Mouse (Mus musculus) gastrocnemius, adult 2 months (tissue): ENCODE data around the gene Lrrc71. TPM values are rescaled to one million over a fixed set of nuclear protein-coding genes. Genes with fewer than 3 reads are reported as not detected.

Experiments used
- DNase-seq: peaks from one replicate; pipeline ENCODE4 v3.0.0; 2022
- H3K27ac ChIP-seq: fragments of 200-600 bp; 2 replicates; pipeline ENCODE4 v1.8.1; 2022; ENCODE audit warnings: mild to moderate bottlenecking
- H3K4me3 ChIP-seq: fragments of 200-600 bp; 2 replicates; pipeline ENCODE4 v1.8.1; 2022; ENCODE audit warnings: mild to moderate bottlenecking, moderate library complexity
- CTCF ChIP-seq: fragments of 200-600 bp; IDR thresholded peaks from 2 replicates; pipeline ENCODE4 v1.8.1; 2022; ENCODE audit warnings: antibody characterized with exemption, mild to moderate bottlenecking, moderate library complexity
- intact Hi-C: fragments of 180-260 bp; cut with DNase I; formaldehyde crosslinking; loops from one replicate; pipeline ENCODE4 v1.15.1; 2025
- total RNA-seq, 2 experiments: library from RNA; stranded (reverse); gene quantifications; 2 replicates each; pipeline ENCODE4 v1.2.3; 2021

The Lrrc71 gene
- total RNA-seq, 2 experiments from 2014 or later = 0.06 to 0.28 TPM

DNA sequence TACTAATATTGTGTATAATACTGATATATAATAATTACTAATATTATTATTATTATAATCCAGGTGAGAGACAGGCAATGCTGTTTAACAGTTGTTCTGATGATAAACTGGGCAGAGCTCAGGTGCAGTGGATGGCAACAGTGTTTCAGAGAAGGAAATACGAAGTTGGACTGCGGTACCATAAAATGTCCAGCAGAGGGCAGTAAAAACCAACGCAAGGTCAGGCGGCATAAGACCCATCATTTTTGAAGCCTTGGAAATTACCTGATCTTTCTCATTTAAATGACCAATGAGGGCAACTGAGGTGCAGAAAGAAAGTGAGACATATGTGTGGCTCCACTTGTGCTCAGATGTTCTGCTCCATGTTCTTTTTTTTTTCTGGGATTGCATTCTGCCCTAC, 21.9 kb upstream of the Lrrc71 start:
- no peak overlapping the region for H3K4me3 ChIP-seq
- intact Hi-C loops = loop anchor here (1.0 kb wide), 1 partner anchor 46 kb away; no protein-coding TSS in a partner anchor
- peak; percentile 89 for TF ChIP-seq CTCF
- no peak overlapping the region for H3K27ac ChIP-seq
- DNase-seq = peak; percentile 41

DNA sequence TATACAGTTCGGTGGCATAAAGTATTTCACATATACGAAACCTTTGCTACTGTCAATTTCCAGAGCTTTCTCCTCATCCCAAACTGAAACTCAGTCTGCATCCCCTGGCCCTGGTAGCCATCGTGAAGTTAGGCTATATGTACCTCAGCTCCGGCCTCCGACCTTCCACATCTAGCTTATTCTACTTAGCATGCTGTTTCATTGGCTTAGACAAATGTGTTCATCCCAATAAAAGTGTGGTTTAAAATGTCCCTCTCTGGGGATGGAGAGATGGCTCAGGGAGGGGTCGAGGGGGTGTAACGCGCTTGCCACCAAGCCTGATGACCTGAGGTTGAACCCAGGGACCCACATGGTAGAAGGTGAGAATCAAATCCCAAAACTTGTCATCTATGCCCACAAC, 21.1 kb upstream of the Lrrc71 start:
- intact Hi-C loops = loop anchor here (1.0 kb wide), 1 partner anchor 13 kb away; no protein-coding TSS in a partner anchor
- Histone ChIP-seq H3K27ac (no peak overlapping the region; the same call in 1 of the 2 replicates), H3K4me3 (peak overlapping the region; percentile 74)
- no peak for DNase-seq
- no peak for TF ChIP-seq CTCF

DNA sequence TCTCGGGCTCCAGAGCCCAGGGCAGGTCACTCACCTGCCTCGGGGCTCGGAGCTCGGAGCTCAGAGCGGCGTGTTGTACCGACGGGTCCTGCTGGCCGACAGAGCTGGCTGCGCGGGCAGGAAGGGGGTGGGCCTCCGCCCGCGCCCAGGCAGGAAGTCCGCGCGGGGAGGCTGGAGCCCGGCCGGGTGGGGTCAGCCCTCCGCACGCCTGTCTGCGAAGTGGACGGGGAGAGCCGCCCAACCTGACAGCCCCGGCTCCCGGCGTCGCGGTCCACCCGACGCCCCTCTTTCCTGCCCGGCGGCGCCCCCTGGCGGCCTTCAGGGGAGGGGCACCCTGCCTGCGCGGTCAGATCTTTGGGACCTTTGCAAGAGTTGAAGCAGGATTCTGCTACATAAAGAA, 20.4 kb upstream of the Lrrc71 start:
- DNase-seq = peak; percentile 88
- peak; percentile 100; the same call in 1 of the 2 replicates for TF ChIP-seq CTCF
- peak overlapping the region; percentile 74 for H3K4me3 ChIP-seq
- H3K27ac ChIP-seq = peak overlapping the region; percentile 81
- intact Hi-C loops = loop anchor here (1.0 kb wide), 1 partner anchor 13 kb away; no protein-coding TSS in a partner anchor

DNA sequence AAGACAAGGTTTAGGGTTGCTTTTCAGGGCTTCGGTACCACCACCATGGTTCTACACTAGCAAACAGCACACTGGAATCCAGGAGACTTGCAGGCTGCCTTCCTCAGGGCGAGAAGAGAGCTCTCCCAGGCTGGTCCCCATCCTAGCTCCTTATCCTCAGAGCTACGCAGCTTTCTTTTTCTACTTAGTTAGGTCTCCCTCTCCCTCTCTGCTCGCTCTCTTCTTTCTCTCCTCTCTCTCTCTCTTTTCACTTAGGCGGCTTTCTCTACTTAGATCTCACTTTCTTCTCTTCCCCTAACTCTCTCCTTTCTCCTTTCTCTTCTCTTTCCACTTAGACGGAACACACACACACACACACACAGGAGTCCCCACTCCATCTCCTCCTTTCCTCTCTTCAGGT, 20.0 kb upstream of the Lrrc71 start:
- TF ChIP-seq CTCF = no peak
- intact Hi-C loops = no loop called here
- no peak for DNase-seq
- H3K4me3 ChIP-seq = peak overlapping the region; percentile 74
- peak overlapping the region; percentile 81 for H3K27ac ChIP-seq

DNA sequence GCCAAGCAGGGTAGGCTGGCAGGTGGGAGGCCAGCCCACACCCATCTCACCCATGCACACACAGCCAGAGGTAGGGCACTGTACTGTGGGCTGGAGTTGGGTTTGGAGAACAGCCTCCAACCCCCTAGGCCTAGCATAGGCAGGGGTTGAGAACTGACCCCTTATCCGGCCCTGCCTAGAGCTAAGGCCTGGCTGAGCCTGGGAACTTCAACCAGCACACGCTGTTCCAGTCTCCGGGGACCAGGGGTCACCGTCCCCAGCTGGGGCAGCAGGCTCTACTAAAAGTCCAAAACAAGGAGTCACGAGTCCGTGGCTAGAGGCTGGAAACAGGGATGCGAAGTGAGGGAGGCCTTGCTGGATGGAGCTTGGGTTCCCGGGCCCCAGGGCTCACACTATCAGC, 19.3 kb upstream of the Lrrc71 start:
- Histone ChIP-seq H3K4me3 (peak overlapping the region; percentile 74), H3K27ac (peak overlapping the region; percentile 81)
- peak; percentile 53 for DNase-seq
- intact Hi-C loops = no loop called here
- no peak for TF ChIP-seq CTCF

DNA sequence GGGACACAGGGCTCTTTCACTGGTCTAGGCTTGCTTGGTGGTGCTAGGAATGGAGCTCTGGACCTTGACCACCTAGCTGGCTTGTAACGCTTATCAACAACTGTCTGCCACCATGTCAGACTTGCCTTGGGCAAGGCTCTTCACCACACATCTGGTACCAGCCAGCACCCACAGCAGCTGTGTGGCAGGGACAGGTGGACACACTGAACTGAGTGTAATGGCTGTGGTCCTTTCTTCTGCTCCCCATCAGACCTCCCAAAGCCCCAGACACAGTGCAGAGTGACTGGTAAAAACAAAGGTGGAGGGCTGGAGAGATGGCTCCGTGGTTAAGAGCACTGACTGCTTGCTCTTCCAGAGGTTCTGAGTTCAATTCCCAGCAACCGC, 17.9 kb upstream of the Lrrc71 start:
- TF ChIP-seq CTCF = no peak
- intact Hi-C loops = no loop called here
- no peak for DNase-seq

DNA sequence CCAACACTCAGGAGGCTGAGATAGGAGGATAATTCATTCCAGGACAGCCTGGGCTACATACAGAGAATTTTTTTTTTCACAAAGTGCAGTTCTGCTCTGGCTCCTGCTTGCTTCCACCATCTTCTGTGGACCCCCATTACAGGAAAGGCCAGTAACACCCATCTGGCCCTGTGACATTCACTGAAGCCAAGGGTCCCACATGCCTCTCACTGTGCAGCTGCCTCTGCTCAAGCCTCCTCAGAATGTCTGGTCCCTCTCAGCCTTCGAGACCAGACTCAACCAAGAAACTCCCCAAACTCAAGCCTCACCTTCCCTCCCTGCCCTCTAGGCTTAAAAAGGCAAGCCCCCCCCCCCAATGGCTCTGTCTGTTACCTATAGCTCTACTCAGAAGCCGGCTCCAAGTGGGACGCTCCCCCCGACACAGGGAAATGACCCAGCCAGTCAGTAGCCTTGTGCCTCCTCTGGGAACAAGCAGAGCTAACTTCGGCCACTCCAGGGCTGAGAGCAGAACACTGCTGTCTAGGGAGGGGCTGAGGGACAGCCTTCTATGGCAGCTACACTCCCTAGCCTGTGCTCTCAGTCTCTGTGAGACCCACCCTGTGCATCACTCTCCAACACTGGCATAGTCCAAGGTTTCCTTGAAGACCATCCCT, 17.3 kb upstream of the Lrrc71 start:
- Histone ChIP-seq H3K4me3 (peak overlapping the region; percentile 74), H3K27ac (peak overlapping the region; percentile 81)
- no peak for DNase-seq
- intact Hi-C loops = no loop called here
- TF ChIP-seq CTCF = no peak

More for the DNA sequence above, 17.9 kb upstream of the Lrrc71 start:
- Histone ChIP-seq H3K4me3 (peak overlapping the region; percentile 74), H3K27ac (peak overlapping the region; percentile 81)

DNA sequence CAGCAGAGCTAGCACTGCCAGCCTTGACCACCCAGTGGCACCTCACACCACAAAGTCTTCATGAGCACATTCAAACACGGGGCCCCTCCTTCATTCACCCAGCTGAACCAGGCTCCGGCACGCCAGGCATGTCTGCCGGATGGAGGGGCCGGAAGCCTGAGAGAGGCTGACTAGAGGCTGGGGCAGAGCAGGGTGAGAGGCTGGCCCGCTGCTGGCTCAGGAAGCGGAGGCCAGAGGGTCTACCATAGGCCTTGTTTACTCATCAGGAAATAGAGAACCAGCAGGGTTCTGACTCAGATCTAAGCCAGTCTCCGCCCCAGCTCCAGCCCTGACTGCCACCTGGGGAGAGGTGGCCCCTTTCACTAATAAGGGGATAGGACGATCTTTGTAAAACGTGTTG, 16.7 kb upstream of the Lrrc71 start:
- peak overlapping the region; percentile 81 for H3K27ac ChIP-seq
- peak; percentile 55 for DNase-seq
- peak overlapping the region; percentile 74 for H3K4me3 ChIP-seq
- intact Hi-C loops = no loop called here
- no peak for TF ChIP-seq CTCF

DNA sequence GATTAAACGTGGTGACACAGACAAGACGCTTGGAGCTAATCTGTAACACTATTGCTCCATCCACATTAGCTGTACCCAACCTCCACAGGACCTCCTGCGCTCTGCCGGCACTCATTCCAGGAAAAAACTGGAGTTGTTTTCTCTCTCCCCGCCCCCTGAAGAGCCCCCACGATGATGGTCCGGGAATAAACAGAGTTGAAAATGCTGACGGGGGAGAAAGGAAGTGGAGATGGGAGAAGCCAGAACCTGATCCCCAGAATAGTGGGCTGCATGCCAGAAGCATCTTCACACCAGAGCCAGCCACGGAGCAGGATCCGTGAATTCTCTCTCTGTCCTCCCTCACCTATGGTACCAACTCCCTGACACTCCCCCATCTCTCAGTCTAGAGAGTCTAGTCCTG, 16.1 kb upstream of the Lrrc71 start:
- intact Hi-C loops = no loop called here
- peak overlapping the region; percentile 74 for H3K4me3 ChIP-seq

DNA sequence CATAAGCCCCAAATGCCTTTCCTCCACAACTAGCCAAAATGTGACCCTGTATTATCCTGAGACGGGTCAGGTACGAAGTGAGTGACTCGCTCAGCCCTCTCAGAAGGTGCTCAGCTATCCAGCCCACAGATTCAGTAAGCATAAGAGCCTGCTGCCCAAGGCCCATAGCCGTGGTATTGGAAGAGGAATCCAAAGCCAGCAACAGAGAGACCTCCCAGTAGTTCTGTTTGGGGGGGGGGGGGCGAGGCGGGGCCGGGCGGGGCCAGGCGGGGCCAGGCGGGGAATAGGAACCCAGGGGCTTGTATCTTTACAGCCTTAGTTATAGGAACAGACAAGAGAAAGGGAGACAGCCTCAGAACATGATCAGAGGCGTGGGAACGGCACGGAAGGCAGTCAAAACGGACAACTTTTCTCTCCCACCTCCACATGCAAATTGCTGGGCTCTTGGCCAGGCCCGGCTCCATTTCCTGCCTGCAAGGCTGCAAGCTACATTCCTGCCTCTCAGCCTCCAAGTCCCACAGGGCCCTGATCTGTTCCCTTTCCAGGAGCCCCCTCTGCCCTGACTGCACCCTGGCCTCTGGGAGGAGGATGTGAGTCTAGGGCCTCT, 15.4 kb upstream of the Lrrc71 start:
- intact Hi-C loops = no loop called here
- Histone ChIP-seq H3K27ac (peak overlapping the region; percentile 81), H3K4me3 (peak overlapping the region; percentile 74)
- TF ChIP-seq CTCF = 0 out of 2 replicates have a peak, but pooled peaks have one; percentile 6
- peak; percentile 78 for DNase-seq

More for the DNA sequence above, 16.1 kb upstream of the Lrrc71 start:
- DNase-seq = no peak
- TF ChIP-seq CTCF = no peak
- peak overlapping the region; percentile 81 for H3K27ac ChIP-seq

DNA sequence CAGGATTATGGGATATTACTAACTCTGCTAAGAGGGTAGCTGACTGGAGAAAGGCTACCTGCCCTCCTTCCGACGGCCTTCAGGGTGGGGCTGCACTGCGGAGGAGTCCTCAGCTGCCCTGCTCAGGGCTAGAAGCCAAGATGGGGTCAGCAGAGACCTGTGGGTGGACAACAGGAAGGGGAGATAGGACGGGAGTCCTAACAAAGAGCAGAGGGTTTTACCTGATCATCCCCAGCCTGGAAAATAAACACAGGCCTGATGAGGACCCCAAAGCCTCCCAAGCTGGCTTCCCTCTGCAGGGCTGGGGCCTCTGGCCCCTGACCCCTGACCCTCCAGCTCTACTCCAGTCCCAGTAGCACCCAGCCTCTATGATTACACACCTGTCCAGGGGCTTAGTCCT, 14.8 kb upstream of the Lrrc71 start:
- H3K4me3 ChIP-seq = peak overlapping the region; percentile 74
- intact Hi-C loops = no loop called here

DNA sequence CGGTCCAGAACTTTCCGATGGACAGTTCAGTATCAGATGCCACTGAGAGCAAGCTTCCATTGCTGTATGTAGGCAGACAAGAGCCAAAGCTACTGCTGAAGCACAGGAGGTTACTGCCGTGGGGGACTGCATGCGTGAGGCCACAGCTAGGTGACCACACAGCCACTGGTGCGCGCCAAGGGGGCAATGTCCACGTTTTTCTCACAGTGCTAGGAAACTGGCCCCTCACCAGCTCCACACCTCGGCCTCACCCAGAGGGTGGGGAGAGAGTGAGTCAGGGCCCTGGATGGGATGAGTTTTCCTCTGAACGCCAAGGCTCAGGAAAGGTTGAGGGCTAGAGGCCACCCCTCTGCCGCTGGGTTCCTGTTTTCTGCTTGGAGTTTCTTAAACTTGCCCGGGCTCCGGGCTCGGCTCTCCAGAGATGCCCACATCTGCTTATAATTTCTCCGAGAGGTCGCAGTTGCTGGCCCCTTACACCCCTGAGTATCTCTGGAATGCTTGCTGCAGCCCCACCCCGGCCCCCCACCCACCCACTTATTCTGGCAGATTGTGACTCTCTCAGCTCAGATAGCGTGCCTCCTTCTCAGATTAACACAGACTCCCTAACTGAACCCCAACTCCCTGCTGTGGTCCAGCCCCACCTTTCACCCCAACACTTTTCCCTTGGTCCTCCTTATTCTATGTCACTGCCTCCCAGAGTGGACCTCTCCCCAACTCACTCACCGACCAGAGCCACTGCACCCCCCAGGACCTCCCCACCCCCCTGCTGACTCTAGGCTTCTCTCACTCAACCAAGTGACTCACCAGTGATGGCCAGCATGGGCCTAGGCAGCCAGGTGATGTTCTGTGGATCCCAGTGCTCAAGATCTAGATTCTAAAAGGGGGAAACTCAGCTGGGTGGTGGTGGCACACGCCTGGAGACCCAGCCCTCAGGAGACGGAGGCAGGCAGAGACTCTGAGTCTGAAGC, 13.3 kb upstream of the Lrrc71 start:
- no peak for TF ChIP-seq CTCF
- peak; percentile 26 for DNase-seq
- H3K27ac ChIP-seq = peak overlapping the region; percentile 54
- no peak overlapping the region for H3K4me3 ChIP-seq
- intact Hi-C loops = no loop called here

More for the DNA sequence above, 14.8 kb upstream of the Lrrc71 start:
- no peak for TF ChIP-seq CTCF
- no peak for DNase-seq
- H3K27ac ChIP-seq = peak overlapping the region; percentile 81
